Mouse (Mus musculus) heart, adult 2 months (tissue): Measurements from ENCODE around the gene 2700049A03Rik. TPM values are rescaled to one million over a fixed set of nuclear protein-coding genes. Genes with fewer than 3 reads are reported as not detected.

Experiments
- DNase-seq, 2 experiments: peaks; one replicate each; pipeline ENCODE4 v3.0.0; 2021
- H3K27ac ChIP-seq: fragments of 200-600 bp; 2 replicates; pipeline ENCODE4 v1.8.1; 2022
- H3K27me3 ChIP-seq: fragments of 200-500 bp; 2 replicates; pipeline ENCODE4 v1.6.1; 2012; ENCODE audit warnings: mild to moderate bottlenecking, low read length, inconsistent platforms, mixed read lengths; ENCODE audit not compliant: control insufficient read depth, insufficient read depth
- H3K36me3 ChIP-seq: fragments of 200-500 bp; 2 replicates; pipeline ENCODE4 v1.6.1; 2012; ENCODE audit warnings: low read length, inconsistent platforms; ENCODE audit not compliant: control insufficient read depth, insufficient read depth
- H3K4me1 ChIP-seq: fragments of 200-500 bp; 2 replicates; pipeline ENCODE4 v1.6.1; 2011; ENCODE audit warnings: low read length; ENCODE audit not compliant: control insufficient read depth, insufficient read depth
- H3K4me3 ChIP-seq: fragments of 200-600 bp; 2 replicates; pipeline ENCODE4 v1.8.1; 2022
- H3K79me2 ChIP-seq: fragments of 200-500 bp; replicated peaks from 2 replicates; pipeline ENCODE4 v1.6.1; 2012; ENCODE audit warnings: mild to moderate bottlenecking, inconsistent platforms, low read length, moderate library complexity, mixed read lengths; ENCODE audit not compliant: control insufficient read depth, insufficient read depth
- H3K9ac ChIP-seq: fragments of 200-500 bp; 2 replicates; pipeline ENCODE4 v1.6.1; 2012; ENCODE audit warnings: low read depth, mild to moderate bottlenecking, control low read depth, inconsistent platforms, low read length, mixed read lengths
- CTCF ChIP-seq: fragments of 200-600 bp; IDR thresholded peaks from 2 replicates; pipeline ENCODE4 v1.8.1; 2022; ENCODE audit warnings: antibody characterized with exemption, mild to moderate bottlenecking, moderate library complexity
- EP300 ChIP-seq: fragments of 200-500 bp; IDR thresholded peaks from 2 replicates; pipeline ENCODE4 v1.6.1; 2011; ENCODE audit warnings: low read depth, low read length, control low read depth; ENCODE audit not compliant: insufficient read depth
- POLR2A ChIP-seq: fragments of 200-500 bp; IDR thresholded peaks from 2 replicates; pipeline ENCODE4 v1.6.1; 2011; ENCODE audit warnings: mild to moderate bottlenecking, low read depth, low read length, control low read depth; ENCODE audit not compliant: insufficient read depth
- WGBS: fragments of 180-500 bp; shearing (Covaris S2); methylation state at CpG from one replicate; pipeline ENCODE4 v1.1.7; 2018; 5-methylcytosine and 5-hydroxymethylcytosine counted together
- intact Hi-C: fragments of 180-260 bp; cut with DNase I; formaldehyde crosslinking; loops from one replicate; pipeline ENCODE4 v1.15.1; 2025
- polyA plus RNA-seq: library from polyadenylated mRNA; depleted of rRNA; stranded (reverse); fragments of >200 nt; gene quantifications from 2 replicates; pipeline ENCODE4 v1.2.3, GENCODE M21; 2012
- total RNA-seq, 2 experiments: library from RNA; stranded (reverse); gene quantifications; 2 replicates each; pipeline ENCODE4 v1.2.3; 2021

Gene 2700049A03Rik
- total and polyA plus RNA-seq, 3 experiments, result 1.3 to 3.4 (median 3.0) TPM

DNA sequence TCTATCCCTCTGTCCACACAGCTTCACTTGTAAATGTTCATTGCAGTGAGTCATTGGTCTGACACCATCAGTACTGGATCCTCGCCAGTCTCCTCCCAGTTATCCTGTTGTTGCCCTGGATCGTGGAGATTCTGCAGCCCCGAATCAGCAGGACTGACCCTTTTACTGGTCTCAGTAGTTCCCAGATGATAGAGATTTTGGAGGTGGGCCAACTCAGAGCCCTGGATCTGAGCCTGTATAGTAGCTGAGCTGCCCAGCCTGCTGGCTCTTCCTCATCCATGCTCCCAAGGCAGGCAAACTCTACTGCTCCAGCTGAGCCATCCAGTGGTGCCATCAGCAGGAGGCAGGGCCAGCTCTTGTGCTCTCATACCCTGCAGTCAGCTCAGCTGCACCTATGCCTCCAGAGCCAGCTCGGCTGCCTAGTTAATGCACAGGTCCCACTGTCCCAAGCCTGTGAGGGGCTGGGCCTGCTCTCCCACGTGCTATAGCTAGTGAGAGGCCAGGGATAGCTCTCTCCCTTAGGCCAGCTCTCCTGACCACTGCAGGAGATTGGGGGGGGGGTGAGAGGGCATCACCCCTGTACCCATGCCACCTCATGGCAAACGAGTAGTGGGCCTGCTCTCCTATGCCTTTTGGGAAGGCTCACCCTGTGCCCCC, 81.3 kb downstream of the 2700049A03Rik start:
- Histone ChIP-seq H3K9ac (no peak overlapping the region), H3K4me3 (no peak overlapping the region), H3K4me1 (peaks cover 3% of the 10 kb centered on the region; the same call in 1 of the 2 replicates), H3K27me3 (no peaks in the 10 kb centered on the region), H3K27ac (no peak overlapping the region), H3K36me3 (no peaks in the 10 kb centered on the region), H3K79me2 (no peaks in the 10 kb centered on the region)
- intact Hi-C loops, result no loop called here
- TF ChIP-seq POLR2A, result no peak
- TF ChIP-seq CTCF, result no peak
- no peak for TF ChIP-seq EP300
- WGBS, result 58% methylated on average over 6 of the region's 6 CpGs
- peak; percentile 35 to 40 for DNase-seq

DNA sequence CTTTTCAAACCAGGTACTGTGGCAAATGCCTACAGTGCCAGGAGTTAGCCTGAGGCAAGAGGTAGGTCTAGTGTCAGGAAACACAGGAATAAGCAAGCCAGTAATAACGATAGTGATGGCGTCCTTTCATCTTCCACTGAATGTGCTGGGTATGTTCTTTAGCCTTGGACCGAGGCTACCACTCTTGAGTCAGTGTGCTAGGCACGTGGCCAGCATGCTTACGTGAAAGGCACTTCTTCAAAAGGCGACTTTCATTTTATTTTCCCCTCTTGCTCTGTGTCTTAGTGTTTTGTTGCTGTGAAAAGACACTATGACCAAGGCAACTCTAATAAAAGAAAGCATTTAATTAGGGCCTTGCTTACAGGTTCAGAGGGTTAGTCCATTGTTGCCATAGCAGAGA, 86.1 kb downstream of the 2700049A03Rik start:
- H3K27me3 ChIP-seq, result no peaks in the 10 kb centered on the region
- H3K4me3 ChIP-seq, result no peak overlapping the region
- intact Hi-C loops, result no loop called here
- H3K79me2 ChIP-seq, result no peaks in the 10 kb centered on the region
- H3K27ac ChIP-seq, result no peak overlapping the region
- H3K9ac ChIP-seq, result no peak overlapping the region
- no peaks in the 10 kb centered on the region for H3K36me3 ChIP-seq
- no peak for TF ChIP-seq EP300
- TF ChIP-seq POLR2A, result no peak
- TF ChIP-seq CTCF, result no peak
- H3K4me1 ChIP-seq, result peaks cover under 1% of the 10 kb centered on the region; the same call in 1 of the 2 replicates
- 93% methylated on average over 6 of the region's 6 CpGs for WGBS
- DNase-seq, result no peak

DNA sequence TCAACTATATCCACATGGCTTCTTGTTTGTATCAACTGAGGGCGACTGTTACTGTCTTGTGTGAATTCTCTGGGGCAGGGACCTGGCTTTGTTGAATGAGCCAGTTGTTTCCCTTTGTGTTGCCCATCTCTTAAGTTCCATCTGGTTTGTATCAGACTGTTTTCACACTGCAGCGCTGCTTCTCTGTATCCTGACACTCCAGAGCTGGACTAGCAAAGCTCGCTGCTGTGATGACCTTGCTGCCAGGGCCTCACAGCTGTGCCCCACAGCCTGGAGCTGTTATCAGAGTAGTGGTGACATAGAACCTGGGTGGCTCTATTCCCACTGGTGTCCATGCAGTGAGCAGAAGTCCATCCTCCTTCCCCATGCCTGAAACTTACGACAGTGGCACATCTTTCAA, 91.1 kb downstream of the 2700049A03Rik start:
- Histone ChIP-seq H3K9ac (no peak overlapping the region), H3K27me3 (no peaks in the 10 kb centered on the region), H3K4me1 (peaks cover 2% of the 10 kb centered on the region; the same call in 1 of the 2 replicates), H3K27ac (no peak overlapping the region), H3K4me3 (no peak overlapping the region), H3K36me3 (no peaks in the 10 kb centered on the region), H3K79me2 (no peaks in the 10 kb centered on the region)
- peak in 1 of 2 experiments; percentile 20 for DNase-seq
- TF ChIP-seq CTCF (no peak), EP300 (no peak), POLR2A (no peak)
- 40% methylated on average over 4 of the region's 4 CpGs for WGBS
- intact Hi-C loops, result no loop called here

GRCm38 (mm10) chr12:71228925-71229649, 92.4 kb downstream of the 2700049A03Rik start:
- no peak for TF ChIP-seq POLR2A
- no peak for TF ChIP-seq CTCF
- no peak for TF ChIP-seq EP300
- 41% methylated on average over 10 of the region's 10 CpGs for WGBS
- Histone ChIP-seq H3K79me2 (no peaks in the 10 kb centered on the region), H3K27ac (no peak overlapping the region), H3K4me1 (peaks cover 2% of the 10 kb centered on the region; the same call in 1 of the 2 replicates), H3K9ac (no peak overlapping the region), H3K4me3 (no peak overlapping the region), H3K27me3 (no peaks in the 10 kb centered on the region), H3K36me3 (no peaks in the 10 kb centered on the region)
- DNase-seq, result no peak
- intact Hi-C loops, result no loop called here

- H3K4me1 ChIP-seq, result peaks cover 2% of the 10 kb centered on the region
- H3K79me2 ChIP-seq, result no peaks in the 10 kb centered on the region
- no peak overlapping the region for H3K9ac ChIP-seq
- DNase-seq, result no peak
- no peak overlapping the region for H3K27ac ChIP-seq
- H3K4me3 ChIP-seq, result no peak overlapping the region
- TF ChIP-seq CTCF, result no peak
- TF ChIP-seq POLR2A, result no peak
- TF ChIP-seq EP300, result no peak
- 90% methylated on average over 9 of the region's 9 CpGs for WGBS
- H3K27me3 ChIP-seq, result no peaks in the 10 kb centered on the region
- intact Hi-C loops, result no loop called here
- H3K36me3 ChIP-seq, result no peaks in the 10 kb centered on the region; the same call in 1 of the 2 replicates
Observed at GRCm38 (mm10) chr12:71231561-71231960, 94.9 kb downstream of the 2700049A03Rik start.

DNA sequence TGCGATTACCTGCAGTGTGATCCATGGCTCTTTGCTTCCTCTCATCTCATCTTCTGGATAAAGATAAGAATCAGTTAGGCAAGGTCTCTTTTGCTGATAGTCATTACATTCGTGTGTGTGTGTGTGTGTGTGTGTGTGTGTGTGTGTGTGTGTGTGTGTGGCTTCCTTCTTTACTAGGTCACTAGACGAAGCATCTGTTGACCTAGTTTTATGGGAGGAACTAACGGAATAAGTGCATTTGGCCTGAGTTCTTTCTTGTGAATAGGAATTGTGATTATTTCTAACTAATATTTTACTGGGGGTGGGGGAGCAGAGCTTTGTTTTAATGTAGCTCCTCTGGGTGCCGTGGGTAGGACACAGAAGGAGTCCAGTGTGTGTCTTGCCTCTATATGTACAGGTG, 96.8 kb downstream of the 2700049A03Rik start:
- intact Hi-C loops, result no loop called here

More for the DNA sequence above, 96.8 kb downstream of the 2700049A03Rik start:
- DNase-seq, result no peak
- H3K36me3 ChIP-seq, result no peaks in the 10 kb centered on the region; the same call in 1 of the 2 replicates
- no peak overlapping the region for H3K4me3 ChIP-seq
- no peaks in the 10 kb centered on the region; the same call in none of the 2 replicates for H3K4me1 ChIP-seq
- WGBS, result 76% methylated on average over 5 of the region's 5 CpGs
- no peak overlapping the region for H3K27ac ChIP-seq
- H3K9ac ChIP-seq, result no peak overlapping the region
- no peaks in the 10 kb centered on the region for H3K27me3 ChIP-seq
- no peaks in the 10 kb centered on the region for H3K79me2 ChIP-seq
- no peak for TF ChIP-seq CTCF
- TF ChIP-seq POLR2A, result no peak
- TF ChIP-seq EP300, result no peak
